Mouse (Mus musculus) right cerebral cortex, postnatal 14 days (tissue): ENCODE results near the gene Acadl.

Experiments
- DNase-seq: peaks from one replicate; pipeline ENCODE4 v3.0.0; 2022

Acadl gene

GRCm38 (mm10) chr1:66838184-66839042 lies 24.7 kb downstream of the Acadl start:
- DNase-seq: peak; percentile 88

GRCm38 (mm10) chr1:66837207-66837606 lies 25.9 kb downstream of the Acadl start:
- DNase-seq: no peak

- no peak for DNase-seq
Measured at GRCm38 (mm10) chr1:66832636-66833165, 30.4 kb downstream of the Acadl start.

- DNase-seq: no peak
Measured at GRCm38 (mm10) chr1:66831824-66832600, 31.1 kb downstream of the Acadl start.

GRCm38 (mm10) chr1:66829400-66830080 lies 33.5 kb downstream of the Acadl start:
- DNase-seq: no peak

GRCm38 (mm10) chr1:66821966-66822365 lies 41.1 kb downstream of the Acadl start:
- no peak for DNase-seq

- no peak for DNase-seq
Measured at GRCm38 (mm10) chr1:66820241-66820640, 42.8 kb downstream of the Acadl start.

- DNase-seq: no peak
Measured at GRCm38 (mm10) chr1:66817865-66818315, 45.2 kb downstream of the Acadl start.

GRCm38 (mm10) chr1:66817453-66817839 lies 45.6 kb downstream of the Acadl start, which contains the start of gene Kansl1l:
TSS of gene Kansl1l (minus strand) at chr1:66817562.
- peak; percentile 97 for DNase-seq

GRCm38 (mm10) chr1:66816837-66817452 lies 46.1 kb downstream of the Acadl start:
- DNase-seq: peak; percentile 98

- peak; percentile 72 for DNase-seq
Measured at GRCm38 (mm10) chr1:66815941-66816777, 46.9 kb downstream of the Acadl start.

GRCm38 (mm10) chr1:66814756-66815155 lies 48.3 kb downstream of the Acadl start:
- DNase-seq: no peak

GRCm38 (mm10) chr1:66813191-66813590 lies 49.9 kb downstream of the Acadl start:
- no peak for DNase-seq

GRCm38 (mm10) chr1:66806821-66807220 lies 56.3 kb downstream of the Acadl start:
- DNase-seq: no peak

- no peak for DNase-seq
Measured at GRCm38 (mm10) chr1:66805408-66805807, 57.7 kb downstream of the Acadl start.

GRCm38 (mm10) chr1:66804710-66805109 lies 58.4 kb downstream of the Acadl start:
- DNase-seq: no peak

GRCm38 (mm10) chr1:66797962-66798361 lies 65.1 kb downstream of the Acadl start:
- DNase-seq: no peak

- no peak for DNase-seq
Measured at GRCm38 (mm10) chr1:66792838-66793466, 70.1 kb downstream of the Acadl start.

GRCm38 (mm10) chr1:66782296-66782695 lies 80.8 kb downstream of the Acadl start:
- DNase-seq: no peak

- DNase-seq: no peak
Measured at GRCm38 (mm10) chr1:66781027-66781426, 82.0 kb downstream of the Acadl start.
